Mouse (Mus musculus) Patski (cell line): ENCODE measurements around the gene Pip5kl1. TPM values are rescaled to one million over a fixed set of nuclear protein-coding genes. Genes with fewer than 3 reads are reported as not detected.
A peak's percentile ranks its signal among the peaks of the same experiment; 100 is the strongest.

Source experiments
- ATAC-seq: fragments of 100-300 bp; one replicate; pipeline ENCODE4 v1.8.0; 2021
- CTCF ChIA-PET: fragments of 350-600 bp; sonication (Branson Sonifier 250); formaldehyde crosslinking; loops from one replicate; lab custom pipeline; 2022; ENCODE audit warnings: inconsistent platforms; lab: Charles Lee
- POLR2A ChIA-PET: fragments of 350-600 bp; sonication (Branson Sonifier 250); formaldehyde crosslinking; loops from one replicate; lab custom pipeline; 2022; ENCODE audit warnings: antibody characterized with exemption, inconsistent platforms; lab: Charles Lee
- DNase-seq: peaks from one replicate; pipeline ENCODE4 v3.0.0-alpha.2; 2011; ENCODE audit warnings: low read depth, low spot score
- H3K27me3 ChIP-seq: fragments of 371-371 bp; one replicate; pipeline ENCODE4 v1.5.1; 2021
- CTCF ChIP-seq: fragments of 100-300 bp; IDR thresholded peaks from one replicate; pipeline ENCODE4 v1.5.1; 2021
- in situ Hi-C: fragments of 300-500 bp; cut with MboI; formaldehyde crosslinking; loops from 3 replicates; pipeline ENCODE4 v1.11.1; 2018; ENCODE audit warnings: low pct_unique_long_range_greater_than_20kb, mixed read lengths
- polyA plus RNA-seq: library from polyadenylated mRNA; unstranded; gene quantifications from one replicate; pipeline ENCODE4 v1.2.3, GENCODE M21; 2021

Pip5kl1 gene
- polyA plus RNA-seq, 1 experiment from 2014 or later = 0.47 TPM

- in situ Hi-C loops = no loop called here
- no peaks in the 10 kb centered on the region for H3K27me3 ChIP-seq
- DNase-seq (no peak), ATAC-seq (no peak)
- CTCF ChIA-PET = interaction anchor here (1.0 to 2.3 kb wide), 5 partner anchors 15 to 64 kb away, joined by 3 to 10 read pairs (median 3); partner anchors contain the start of genes 9430097D07Rik and Pip5kl1
- TF ChIP-seq CTCF = no peak
- POLR2A ChIA-PET = no interaction called here
Measured at GRCm38 (mm10) chr2:32625212-32625872, 50.7 kb downstream of the Pip5kl1 start.

GRCm38 (mm10) chr2:32625873-32626694 is 51.5 kb downstream of the Pip5kl1 start:
- CTCF ChIA-PET = interaction anchor here (1.1 to 2.3 kb wide), 4 partner anchors 15 to 63 kb away, joined by 3 to 10 read pairs (median 4); no protein-coding TSS in a partner anchor
- ATAC-seq = no peak
- in situ Hi-C loops = no loop called here
- no peak for TF ChIP-seq CTCF
- H3K27me3 ChIP-seq = no peaks in the 10 kb centered on the region
- POLR2A ChIA-PET = no interaction called here
- no peak for DNase-seq

GRCm38 (mm10) chr2:32627266-32628043 is 52.9 kb downstream of the Pip5kl1 start:
- ChIA-PET POLR2A (interaction anchor here (0.8 kb wide), 1 partner anchor 18 kb away, joined by 3 read pairs; no protein-coding TSS in a partner anchor), CTCF (no interaction called here)
- no peak for DNase-seq
- H3K27me3 ChIP-seq = no peaks in the 10 kb centered on the region
- no peak for TF ChIP-seq CTCF
- ATAC-seq = no peak
- in situ Hi-C loops = no loop called here

- ChIA-PET CTCF (interaction anchor here (1.3 to 4.6 kb wide), 3 partner anchors 20 to 61 kb away, joined by 4 to 51 read pairs (median 8); no protein-coding TSS in a partner anchor), POLR2A (no interaction called here)
- H3K27me3 ChIP-seq = no peaks in the 10 kb centered on the region
- DNase-seq = no peak
- ATAC-seq = no peak
- in situ Hi-C loops = no loop called here
- TF ChIP-seq CTCF = no peak
Measured at GRCm38 (mm10) chr2:32628044-32628550, 53.5 kb downstream of the Pip5kl1 start.

DNA sequence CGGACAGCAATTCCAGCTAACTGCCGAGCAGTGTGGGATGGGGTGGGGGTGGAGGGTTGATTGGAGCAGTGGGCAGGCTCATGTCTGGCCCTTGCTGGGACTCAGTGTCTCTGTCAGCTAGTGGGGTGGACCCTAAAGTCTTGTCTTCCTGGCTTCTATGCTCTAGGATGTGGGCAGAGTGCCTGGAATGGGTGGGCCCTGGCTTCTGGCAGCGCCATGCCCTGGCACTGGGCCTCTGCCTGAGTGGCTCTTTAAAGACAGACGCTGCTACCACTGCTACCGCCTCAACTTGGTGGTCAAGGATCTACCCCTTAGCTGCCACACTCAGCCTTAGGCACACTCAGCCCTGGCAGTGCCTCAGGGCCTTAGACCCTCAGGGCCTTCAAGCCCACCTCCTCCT is 54.1 kb downstream of the Pip5kl1 start:
- no peaks in the 10 kb centered on the region for H3K27me3 ChIP-seq
- DNase-seq (no peak), ATAC-seq (no peak)
- no peak for TF ChIP-seq CTCF
- ChIA-PET POLR2A (no interaction called here), CTCF (interaction anchor here (1.3 to 4.6 kb wide), 3 partner anchors 20 to 60 kb away, joined by 4 to 51 read pairs (median 8); no protein-coding TSS in a partner anchor)
- in situ Hi-C loops = no loop called here

DNA sequence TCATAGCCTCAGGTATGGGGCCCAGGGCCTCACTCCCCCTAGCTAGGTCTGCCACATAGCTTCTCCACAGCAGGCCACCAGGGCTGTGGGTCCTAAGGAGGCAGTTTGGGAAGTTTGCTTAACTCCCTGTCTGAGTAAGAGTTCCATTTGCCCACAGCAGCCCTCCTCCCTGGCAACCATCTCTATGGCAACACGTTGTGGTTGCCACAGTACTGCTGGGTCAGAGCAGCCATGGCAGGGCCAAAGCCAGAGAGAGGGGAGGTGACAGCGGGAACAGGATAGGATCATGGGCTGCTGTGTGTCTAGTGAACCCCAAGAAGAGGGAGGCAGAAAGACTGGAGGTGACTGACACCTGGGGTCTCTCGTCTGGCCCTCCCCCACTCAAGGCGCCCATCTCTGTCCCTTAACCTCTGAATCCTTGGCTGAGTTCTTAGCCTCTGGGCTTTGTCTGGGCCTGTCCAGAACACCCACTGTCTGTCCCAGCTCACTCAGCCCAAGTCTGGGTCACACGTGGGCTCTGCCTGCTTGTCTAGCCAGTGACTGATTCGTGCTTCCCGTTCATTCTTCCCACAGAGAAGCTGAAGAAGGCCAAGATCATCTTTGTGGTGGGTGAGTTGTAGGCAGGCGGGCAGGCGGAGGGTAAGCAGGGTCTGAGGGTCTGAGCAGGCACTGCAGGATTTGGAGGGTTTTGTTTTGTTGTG is 54.8 kb downstream of the Pip5kl1 start:
- peak; percentile 60 for ATAC-seq
- in situ Hi-C loops = no loop called here
- no peak for TF ChIP-seq CTCF
- ChIA-PET CTCF (interaction anchor here (1.3 to 4.6 kb wide), 4 partner anchors 21 to 59 kb away, joined by 4 to 51 read pairs (median 16); no protein-coding TSS in a partner anchor), POLR2A (interaction anchor here (1.2 kb wide), 1 partner anchor 79 kb away, joined by 3 read pairs; no protein-coding TSS in a partner anchor)
- peak; percentile 81 for DNase-seq
- no peaks in the 10 kb centered on the region for H3K27me3 ChIP-seq

DNA sequence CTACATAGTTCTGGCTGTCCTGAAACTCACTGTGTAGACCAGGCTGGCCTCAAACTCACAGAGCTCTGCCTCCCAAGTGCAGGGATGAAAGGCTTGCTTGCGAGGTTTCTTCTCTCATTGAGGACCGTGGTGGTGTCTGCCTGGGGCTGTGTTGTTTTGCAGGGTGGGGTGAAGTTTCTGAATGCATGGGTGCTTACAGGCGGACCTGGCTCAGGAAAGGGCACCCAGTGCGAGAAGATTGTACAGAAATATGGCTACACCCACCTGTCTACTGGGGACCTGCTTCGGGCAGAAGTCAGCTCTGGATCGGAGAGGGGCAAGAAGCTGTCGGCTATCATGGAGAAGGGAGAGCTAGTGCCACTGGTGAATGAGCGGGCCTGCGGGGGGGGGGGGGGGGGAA is 55.4 kb downstream of the Pip5kl1 start:
- H3K27me3 ChIP-seq = no peaks in the 10 kb centered on the region
- DNase-seq = no peak
- ChIA-PET POLR2A (interaction anchor here (1.2 kb wide), 1 partner anchor 79 kb away, joined by 3 read pairs; no protein-coding TSS in a partner anchor), CTCF (interaction anchor here (1.0 to 4.6 kb wide), 4 partner anchors 47 to 61 kb away, joined by 3 to 51 read pairs (median 16); no protein-coding TSS in a partner anchor)
- no peak for ATAC-seq
- no peak for TF ChIP-seq CTCF
- in situ Hi-C loops = loop anchor here (5.0 kb wide), 1 partner anchor 57 kb away; no protein-coding TSS in a partner anchor

DNA sequence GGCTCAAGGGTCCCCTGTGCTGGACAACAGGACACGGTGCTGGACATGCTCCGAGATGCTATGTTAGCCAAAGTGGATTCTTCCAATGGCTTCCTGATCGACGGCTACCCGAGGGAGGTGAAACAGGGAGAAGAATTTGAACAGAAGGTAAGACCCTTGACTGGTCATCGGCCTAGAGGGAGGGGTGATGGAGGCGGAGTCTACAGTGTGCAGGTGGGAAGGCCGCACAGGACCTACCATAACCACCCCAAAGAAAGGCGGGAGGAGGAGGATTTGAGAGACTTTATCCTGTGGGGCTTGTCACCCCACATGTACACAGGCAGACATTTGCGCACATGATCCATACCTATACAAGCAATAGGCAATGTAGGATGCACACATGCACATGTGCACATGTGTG is 56.4 kb downstream of the Pip5kl1 start:
- DNase-seq (no peak), ATAC-seq (no peak)
- no peak for TF ChIP-seq CTCF
- H3K27me3 ChIP-seq = no peaks in the 10 kb centered on the region
- CTCF ChIA-PET = interaction anchor here (1.0 to 4.6 kb wide), 15 partner anchors 17 to 126 kb away, joined by 3 to 51 read pairs (median 5); partner anchors contain the start of gene Tor2a
- POLR2A ChIA-PET = interaction anchor here (0.8 to 0.9 kb wide), 2 partner anchors 23 to 62 kb away, joined by 3 read pairs; no protein-coding TSS in a partner anchor
- in situ Hi-C loops = loop anchor here (5.0 kb wide), 1 partner anchor 56 kb away; no protein-coding TSS in a partner anchor
